Mouse (Mus musculus) erythroblast, embryonic 14.5 days (primary cell): ENCODE data around the gene Ptprn2.

Experiments
- GATA1 ChIP-seq: IDR thresholded peaks from 2 replicates; pipeline ENCODE4 v1.6.1; 2012; ENCODE audit warnings: low read length, inconsistent platforms, mixed read lengths
- TAL1 ChIP-seq: IDR thresholded peaks from 3 replicates; pipeline ENCODE4 v1.6.1; 2012; ENCODE audit warnings: low read length, inconsistent platforms, mixed read lengths

DNA sequence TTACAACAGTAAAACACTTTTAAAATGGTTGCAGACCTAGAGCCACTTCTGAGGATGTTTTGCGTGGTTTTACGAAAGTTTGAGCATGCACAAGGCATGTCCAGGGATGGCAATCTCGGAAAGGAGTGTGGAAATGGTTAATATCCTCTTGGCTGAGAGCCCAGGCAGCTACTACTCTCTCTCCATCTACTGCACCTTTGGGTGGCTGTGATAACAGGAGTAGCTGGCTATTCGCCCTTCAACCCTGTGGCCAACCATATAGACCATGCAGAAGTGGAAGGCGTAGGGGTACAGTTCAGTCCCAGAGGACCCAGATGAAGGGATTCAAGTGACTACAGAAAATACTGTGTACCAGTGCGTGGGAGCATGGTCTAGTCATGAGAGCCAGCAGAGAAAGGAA, 655.9 kb downstream of the Ptprn2 start:
- no peak for TF ChIP-seq GATA1
- no peak for TF ChIP-seq TAL1
